Mouse (Mus musculus) spleen, postnatal 10 days (tissue): ENCODE measurements around the gene Nln.
A peak's percentile ranks its signal among the peaks of the same experiment; 100 is the strongest.

Experiments
- DNase-seq, 2 experiments: peaks; one replicate each; pipeline ENCODE4 v3.0.0; 2021 to 2022; ENCODE audit warnings: low spot score in 2 of 2

Nln gene

GRCm38 (mm10) chr13:104097190-104097589 lies 12.2 kb downstream of the Nln start:
- DNase-seq = no peak

DNA sequence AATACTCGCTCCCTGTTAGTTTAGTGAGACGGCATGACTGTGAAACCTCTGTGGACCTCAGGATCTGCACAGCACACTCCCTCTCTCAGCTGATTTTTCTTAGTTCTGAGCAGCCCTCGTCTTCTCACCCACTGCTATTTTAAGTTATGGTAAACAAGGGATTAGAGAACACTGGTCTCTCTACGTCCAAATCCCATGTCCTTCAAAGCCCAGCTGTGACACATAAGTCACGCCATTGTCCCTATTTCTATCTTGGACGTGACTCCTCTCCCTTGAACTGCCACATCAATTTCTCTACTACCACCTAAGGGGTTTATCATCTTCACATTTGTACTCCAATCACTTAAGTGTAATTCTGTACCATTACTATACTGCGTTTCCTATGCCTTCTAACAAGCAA lies 13.5 kb downstream of the Nln start:
- no peak for DNase-seq

DNA sequence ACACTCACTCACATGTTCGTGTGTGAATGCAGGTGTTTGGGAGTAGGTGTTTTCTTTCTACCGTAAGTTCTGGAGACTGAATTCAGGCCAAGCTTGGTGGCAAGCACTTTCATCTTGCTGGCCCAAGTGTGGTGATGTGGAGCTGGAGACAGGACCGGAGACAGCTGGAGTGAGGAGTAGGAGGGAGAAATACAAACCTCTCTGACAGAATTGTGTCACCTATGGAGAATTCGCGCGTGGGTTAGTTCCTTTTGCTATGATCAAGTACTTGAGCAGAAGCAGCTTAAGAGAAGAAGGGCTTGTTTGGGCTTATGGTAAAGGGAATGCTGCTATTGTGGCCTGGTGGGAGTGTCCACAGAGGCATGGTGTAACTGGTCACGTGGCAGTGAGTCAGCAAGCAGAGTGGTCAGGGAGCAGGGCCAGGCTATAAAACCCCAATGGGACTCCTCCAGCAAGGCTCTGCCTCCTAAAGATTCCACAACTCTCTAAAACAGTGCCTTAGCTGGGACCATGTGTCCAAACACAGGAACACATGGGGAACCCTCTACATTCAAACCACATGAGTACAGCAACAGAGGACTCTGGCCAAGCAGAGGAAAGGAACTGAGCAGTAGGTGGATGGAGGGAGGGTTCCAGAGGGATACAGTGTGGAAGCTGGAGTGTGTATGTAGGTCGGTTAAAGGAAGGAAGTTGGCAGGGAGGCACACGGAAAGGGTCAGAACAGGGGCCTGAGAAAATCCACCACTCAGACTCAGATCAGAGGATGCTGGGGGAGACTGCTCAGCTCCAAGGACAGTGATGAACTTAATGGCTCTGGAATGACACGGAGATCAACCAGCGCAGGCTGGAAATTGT lies 14.7 kb downstream of the Nln start:
- DNase-seq = no peak

DNA sequence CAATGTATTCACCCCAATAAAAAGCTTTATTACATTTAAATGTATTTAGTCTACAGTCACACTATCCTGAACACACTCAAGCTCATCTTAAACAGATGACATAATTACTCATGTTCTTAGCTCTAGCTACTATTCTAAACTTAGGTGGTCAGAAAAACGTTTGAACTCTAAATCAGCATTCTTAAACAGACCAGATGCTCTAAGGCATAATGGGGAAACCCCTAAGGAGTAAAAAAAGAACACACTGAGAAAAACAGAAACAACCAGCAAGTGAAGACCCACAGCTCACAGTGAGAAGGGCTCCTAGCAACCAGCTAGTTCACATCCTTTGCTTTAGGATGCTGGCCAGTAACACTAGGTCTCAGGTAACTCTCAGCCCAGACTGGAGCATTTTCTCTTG lies 17.7 kb downstream of the Nln start:
- DNase-seq = no peak

GRCm38 (mm10) chr13:104089387-104089786 lies 20.0 kb downstream of the Nln start:
- DNase-seq = peak in 1 of 2 experiments; percentile 46

DNA sequence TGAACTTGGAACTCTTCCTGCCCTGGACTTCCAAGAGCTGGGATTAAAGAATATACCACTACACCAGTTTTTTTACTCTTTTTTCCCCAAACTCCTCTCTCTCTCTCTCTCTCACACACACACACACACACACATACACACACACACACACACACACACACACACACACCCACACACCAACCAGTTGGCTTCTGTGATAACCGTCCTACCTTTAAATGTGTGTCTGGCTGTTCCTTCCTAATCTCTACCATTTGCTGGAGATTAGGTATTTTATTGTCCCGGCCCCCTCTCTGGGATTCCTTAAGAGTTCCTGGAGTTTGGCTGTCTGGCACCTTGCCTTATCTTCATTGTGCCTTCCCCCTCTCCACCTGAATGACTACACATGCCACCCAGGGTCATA lies 24.8 kb downstream of the Nln start:
- no peak for DNase-seq

- DNase-seq = no peak
Measured at GRCm38 (mm10) chr13:104082504-104082903, 26.9 kb downstream of the Nln start.

- DNase-seq = no peak
Measured at GRCm38 (mm10) chr13:104076993-104077392, 32.4 kb downstream of the Nln start.

GRCm38 (mm10) chr13:104074731-104075130 lies 34.7 kb downstream of the Nln start:
- DNase-seq = no peak

- no peak for DNase-seq
Measured at GRCm38 (mm10) chr13:104074230-104074629, 35.2 kb downstream of the Nln start.

- no peak for DNase-seq
Measured at GRCm38 (mm10) chr13:104072351-104072750, 37.1 kb downstream of the Nln start.

DNA sequence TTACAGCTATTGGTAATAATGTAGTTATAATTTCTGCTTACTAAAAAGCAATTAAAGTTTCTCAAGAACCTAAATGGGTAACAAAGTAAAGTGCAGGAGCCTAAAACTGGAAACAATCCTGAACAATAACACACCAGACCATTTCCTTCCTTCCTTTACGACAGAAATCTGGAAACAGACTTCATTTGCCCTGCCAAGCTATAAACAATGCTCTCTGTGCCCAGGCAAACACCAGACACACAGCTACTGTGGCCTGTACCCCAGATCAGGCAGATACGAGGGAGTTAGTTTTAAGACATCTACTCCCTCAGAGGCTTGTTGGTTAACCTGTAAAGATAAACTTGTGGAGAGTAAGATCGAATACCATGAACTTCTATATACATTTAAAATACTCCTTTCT lies 38.7 kb downstream of the Nln start:
- no peak for DNase-seq

DNA sequence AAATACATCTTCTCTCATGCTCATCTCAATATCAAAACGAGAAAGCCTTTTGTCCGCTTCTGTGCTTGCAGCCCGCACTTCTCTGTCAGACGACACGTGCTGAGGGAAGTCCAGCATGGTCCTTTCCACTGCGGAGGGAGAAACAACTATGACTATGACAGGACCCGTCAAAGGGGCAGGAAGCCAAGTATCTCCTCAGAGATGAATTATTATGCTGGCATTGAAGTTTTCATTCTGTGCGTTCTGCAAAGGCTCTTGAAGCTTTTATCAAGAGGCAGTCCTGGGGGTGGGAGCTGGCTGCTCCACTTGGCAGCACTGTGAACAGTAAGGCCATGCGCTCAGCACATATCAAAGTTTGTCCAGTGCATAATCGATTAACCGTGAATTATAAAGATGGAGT lies 40.2 kb downstream of the Nln start:
- no peak for DNase-seq

DNA sequence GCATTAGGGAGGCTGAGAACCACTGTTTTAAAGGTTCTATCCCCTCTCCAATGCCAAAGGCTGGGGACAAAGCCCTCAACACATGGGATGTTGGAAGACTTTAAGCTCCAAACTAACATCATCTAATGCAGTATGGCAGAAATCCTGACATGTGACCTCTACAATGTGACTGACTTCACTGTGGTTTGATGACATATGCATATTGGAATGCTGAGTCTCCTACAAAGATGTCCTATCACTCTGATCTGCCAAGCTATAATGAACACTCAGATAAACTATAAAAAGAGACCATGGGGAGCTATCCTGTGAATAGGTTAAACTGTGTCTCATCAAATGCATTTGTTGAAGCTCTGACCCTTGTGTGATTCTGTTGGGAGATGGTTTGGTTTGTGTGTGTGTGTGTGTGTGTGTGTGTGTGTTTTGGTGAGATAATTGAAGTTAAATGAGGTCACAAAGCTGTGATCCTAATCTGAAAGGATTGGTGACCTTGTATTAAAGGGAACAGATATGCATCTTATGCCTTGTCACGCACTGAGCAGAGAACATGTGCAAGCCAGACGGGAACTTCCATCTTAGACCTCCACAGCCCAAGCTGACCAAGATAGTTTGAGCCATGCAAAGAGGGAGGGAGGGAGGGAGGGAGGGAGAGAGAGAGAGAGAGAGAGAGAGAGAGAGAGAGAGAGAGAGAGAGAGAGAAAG lies 43.6 kb downstream of the Nln start:
- no peak for DNase-seq

DNA sequence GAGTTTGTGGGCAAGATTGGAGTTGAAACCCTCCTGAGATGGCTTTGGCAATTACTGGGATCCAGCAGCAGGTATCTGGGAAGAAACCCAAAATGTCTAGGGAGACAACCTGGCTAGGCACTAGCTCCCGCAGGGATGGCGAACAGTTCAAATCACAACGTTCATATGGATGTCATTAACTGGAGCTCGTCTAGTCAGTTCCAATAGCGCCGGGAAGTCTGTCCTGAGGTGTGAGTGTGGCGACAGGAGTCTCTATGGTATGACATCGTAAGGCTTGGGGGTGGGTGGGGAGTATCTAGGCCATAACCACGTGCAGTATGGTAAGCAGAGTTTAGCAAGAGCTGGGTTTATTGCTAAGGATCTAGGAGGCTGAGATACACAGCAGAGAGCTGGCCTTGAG lies 46.4 kb downstream of the Nln start:
- DNase-seq = no peak

GRCm38 (mm10) chr13:104061975-104062750 lies 47.3 kb downstream of the Nln start:
- no peak for DNase-seq

- DNase-seq = no peak
Measured at GRCm38 (mm10) chr13:104060231-104060630, 49.2 kb downstream of the Nln start.

DNA sequence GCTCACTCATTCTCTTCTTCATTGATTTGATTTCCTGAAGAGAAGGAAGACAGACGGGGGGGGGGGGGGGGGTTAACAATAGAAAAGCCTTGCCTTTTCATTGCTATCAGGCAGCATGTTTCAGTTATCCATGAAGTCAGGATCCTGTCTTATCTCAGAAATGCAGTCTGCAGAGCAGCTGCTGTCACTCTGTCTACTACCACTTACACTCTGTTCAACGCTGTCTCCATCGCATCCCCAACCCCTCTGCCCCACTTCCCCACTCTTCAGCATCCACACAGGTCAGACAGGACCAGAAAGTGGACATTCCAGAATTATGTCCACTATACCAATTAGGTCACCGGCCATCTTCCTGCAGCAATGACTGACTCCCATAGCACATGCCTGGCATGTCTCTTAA lies 49.9 kb downstream of the Nln start:
- no peak for DNase-seq

DNA sequence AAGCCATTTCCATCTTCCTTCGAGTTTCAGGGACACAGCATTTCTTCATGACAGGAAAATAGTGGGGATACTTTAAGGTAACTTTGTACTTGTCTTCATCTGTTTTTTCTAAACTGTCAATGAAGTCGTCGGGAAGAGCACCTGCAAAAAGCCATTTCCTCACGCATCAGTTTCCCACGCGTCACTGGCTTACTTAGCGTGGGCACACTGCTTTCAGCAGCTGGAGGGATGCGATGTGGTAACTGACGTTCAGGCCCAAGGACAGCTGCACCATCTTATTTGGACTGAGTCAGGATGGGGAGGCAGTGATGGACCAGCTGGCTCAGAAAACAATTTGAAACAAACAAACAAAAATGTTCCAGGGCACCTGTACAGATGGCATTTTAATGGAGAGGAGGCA lies 50.7 kb downstream of the Nln start:
- DNase-seq = no peak

- DNase-seq = no peak
Measured at GRCm38 (mm10) chr13:104052271-104052753, 57.1 kb downstream of the Nln start.

- no peak for DNase-seq
Measured at GRCm38 (mm10) chr13:104048835-104049234, 60.6 kb downstream of the Nln start.

DNA sequence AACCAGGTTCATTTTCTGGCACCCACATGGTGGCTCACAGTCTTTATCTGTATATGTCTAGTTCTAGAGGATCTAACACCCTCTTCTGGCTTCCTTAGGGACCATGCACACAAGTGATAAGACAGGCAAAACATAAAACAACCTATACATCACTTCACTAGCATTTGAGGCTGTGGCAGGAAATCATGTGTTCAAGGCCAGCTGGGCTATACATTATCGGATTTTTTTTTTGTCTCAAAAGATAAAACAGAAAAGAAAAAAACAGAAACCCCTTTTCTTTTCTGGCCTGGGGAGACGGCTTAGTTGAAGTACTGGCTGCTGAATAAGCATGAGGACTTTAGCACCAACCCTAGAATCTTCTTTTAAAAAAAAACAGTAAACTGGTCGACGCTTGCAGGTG lies 64.3 kb downstream of the Nln start:
- DNase-seq = no peak
